Mouse (Mus musculus) c-Kit-positive CD71-positive TER-119-negative erythroid progenitor cells, embryonic 14.5 days (primary cell): ENCODE results near the gene Thra.
A peak's percentile ranks its signal among the peaks of the same experiment; 100 is the strongest.
"Not testable (repeated sequence)": the region's sequence is repeated elsewhere in the genome, so short reads cannot be mapped to it uniquely, and the experiment has no call there.

Source experiments
- DNase-seq: peaks from one replicate; pipeline ENCODE4 v3.0.0-alpha.2; 2013; ENCODE audit warnings: low read depth

Gene Thra

DNA sequence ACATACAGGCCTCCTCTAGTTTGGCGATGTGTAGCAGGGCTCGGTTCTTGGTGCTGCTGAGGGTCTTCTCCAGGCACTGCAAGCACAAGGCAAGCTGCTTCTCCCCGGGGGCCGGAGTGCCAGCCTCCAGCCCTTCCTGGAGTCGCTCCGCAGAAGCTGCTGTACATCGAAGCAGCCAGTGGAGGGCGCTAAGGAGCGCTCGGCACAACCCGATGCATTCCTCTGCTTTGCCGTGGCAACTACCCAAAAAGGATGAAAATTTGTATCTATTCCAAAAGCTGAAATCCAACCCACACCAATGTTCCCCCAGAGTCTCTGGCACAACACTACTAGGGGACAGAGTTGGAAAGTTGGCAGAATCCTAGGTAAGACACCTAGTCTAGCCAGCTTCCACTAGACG, 22.5 kb upstream of the Thra start:
- DNase-seq: no peak

- DNase-seq: no peak
These were observed 19.7 kb upstream of the Thra start for GRCm38 (mm10) chr11:98720756-98721155.

- DNase-seq: no peak
These were observed 18.8 kb upstream of the Thra start for GRCm38 (mm10) chr11:98721458-98722226.

GRCm38 (mm10) chr11:98723098-98723497, 17.3 kb upstream of the Thra start:
- no peak for DNase-seq

DNA sequence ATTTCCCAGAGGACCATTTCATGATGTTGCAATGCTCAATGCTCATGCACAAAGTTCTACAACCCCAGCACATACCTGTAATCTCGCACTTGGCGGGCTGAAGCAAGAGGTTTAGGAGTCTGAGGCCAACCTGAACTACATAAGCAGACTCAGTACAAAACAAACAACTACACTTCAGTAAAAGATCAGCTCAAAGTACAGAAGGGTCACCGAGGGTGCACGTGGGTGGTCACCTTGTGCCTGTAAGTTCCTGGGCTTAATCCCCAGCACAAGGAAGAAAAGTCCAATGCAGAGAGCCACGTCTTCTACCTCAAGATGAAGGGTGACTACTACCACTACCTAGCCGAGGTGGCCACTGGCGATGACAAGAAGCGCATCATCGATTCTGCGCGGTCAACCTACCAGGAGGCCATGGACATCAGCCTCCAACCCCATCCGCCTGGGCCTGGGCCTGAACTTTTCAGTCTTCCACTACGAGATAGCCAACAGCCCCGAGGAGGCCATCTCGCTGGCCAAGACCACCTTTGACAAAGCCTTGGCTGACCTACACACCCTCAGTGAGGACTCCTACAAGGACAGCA, 14.4 kb upstream of the Thra start:
- DNase-seq: no peak

DNA sequence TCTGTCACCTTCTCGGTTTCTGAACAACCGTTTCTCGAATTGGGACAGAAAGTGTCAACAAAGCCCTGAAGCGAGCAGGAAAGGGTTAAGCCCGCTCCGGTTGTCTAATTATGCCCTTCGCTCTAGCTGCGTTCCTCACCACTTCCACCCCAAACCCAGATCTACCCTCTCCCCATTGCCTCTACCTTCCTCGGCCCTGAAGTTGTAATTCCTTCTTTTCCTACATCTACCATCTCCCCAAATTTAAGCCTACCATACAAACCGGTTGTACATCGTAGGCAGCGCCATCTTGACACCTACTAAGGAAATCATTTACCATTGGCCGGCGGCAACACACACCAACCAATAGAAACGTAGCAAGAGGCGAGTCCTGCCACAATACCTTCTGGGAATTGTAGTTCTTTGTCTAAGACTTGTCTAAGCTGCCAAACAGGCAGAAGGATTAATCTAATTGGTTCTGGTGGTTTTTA, 11.3 kb upstream of the Thra start, which contains the start of gene Med24:
Gene Med24 (minus strand): TSS at position 317 of the 470 bp plus-strand sequence.
- peak; percentile 88 for DNase-seq

GRCm38 (mm10) chr11:98730727-98731126, 9.7 kb upstream of the Thra start:
- no peak for DNase-seq

- DNase-seq: no peak
These were observed 9.3 kb upstream of the Thra start for GRCm38 (mm10) chr11:98731134-98731533.

- no peak for DNase-seq
These were observed 6.4 kb upstream of the Thra start for GRCm38 (mm10) chr11:98734020-98734419.

DNA sequence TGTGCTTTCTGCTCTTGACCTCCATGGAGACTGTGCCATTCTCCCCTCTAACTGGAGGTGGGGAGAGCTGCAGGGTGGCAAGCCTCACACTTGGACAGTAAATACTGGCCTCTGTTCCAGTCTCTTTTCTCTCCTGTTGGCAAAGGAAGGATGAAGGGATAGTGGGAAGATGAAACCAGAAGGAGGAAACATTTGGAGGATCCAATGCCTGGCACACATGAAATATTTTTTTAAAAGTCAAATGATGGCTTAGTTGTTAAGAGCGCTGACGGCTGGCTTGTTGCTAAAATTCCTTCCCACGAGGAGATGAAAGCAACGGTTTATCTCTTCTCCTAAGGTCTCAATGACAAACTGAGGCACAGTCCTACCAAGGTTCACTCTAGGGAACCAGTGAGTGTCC, 5.3 kb upstream of the Thra start:
- DNase-seq: no peak

DNA sequence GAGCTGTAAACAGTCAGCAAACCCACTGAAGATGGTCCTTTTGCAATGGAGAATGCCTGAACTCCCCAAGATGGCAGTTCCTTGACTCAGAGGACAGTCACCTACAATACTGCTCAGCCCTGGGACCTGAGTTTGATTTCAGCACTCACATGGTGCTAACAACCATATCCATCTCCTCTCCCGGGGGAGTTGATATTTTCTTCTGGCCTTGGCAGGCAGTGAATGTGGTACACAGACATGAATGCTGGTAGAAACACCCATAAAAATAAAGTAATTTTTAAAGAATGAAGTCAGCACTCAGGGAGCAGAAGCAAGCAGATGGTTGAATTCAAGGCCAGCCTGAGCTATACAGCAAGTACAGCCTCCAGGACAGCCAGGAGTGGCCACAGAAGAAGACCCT, 4.3 kb upstream of the Thra start:
- no peak for DNase-seq

GRCm38 (mm10) chr11:98737220-98737619, 3.2 kb upstream of the Thra start:
- DNase-seq: not testable (repeated sequence)

GRCm38 (mm10) chr11:98738428-98738911, 2.0 kb upstream of the Thra start:
- DNase-seq: no peak

DNA sequence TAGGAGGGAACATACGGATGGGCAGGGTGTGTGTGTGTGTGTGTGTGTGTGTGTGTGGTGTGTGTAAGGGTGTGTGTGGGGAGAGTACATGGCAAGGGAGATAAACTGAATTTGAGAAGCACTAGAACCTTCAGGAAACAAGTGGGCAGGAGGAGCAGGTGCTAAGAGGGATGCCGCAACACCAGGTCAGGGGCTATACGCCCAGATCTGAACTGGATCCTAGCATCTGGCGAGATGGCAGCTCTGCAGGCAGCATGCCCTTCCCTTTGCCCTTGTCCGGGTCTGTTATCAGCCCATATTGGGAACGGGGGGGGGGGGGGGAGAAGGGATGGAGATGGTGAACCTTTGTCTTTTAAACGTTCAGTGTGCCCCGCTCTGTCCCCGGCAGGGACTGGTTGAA, 1.5 kb upstream of the Thra start:
- no peak for DNase-seq

DNA sequence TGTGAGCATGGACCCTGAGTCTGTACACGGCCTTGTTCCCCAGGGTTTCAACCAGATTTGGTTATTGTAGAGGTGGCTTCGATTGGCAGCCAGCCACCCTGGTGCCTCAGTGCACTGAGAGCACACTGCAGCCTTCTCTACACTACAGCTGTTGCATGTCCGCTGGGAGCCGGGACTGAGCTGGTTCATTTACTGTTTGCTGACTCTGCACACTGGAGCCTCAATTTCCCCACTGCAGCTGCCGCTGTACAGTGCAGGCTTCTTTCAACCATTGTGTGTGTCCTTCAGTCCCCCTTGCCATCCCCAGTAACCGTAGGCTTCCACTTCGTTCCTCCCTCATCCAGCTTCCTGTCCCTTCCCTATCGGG, 429 bp upstream of the Thra start:
- DNase-seq: no peak

GRCm38 (mm10) chr11:98741051-98741620, 698 bp downstream of the Thra start:
- no peak for DNase-seq

DNA sequence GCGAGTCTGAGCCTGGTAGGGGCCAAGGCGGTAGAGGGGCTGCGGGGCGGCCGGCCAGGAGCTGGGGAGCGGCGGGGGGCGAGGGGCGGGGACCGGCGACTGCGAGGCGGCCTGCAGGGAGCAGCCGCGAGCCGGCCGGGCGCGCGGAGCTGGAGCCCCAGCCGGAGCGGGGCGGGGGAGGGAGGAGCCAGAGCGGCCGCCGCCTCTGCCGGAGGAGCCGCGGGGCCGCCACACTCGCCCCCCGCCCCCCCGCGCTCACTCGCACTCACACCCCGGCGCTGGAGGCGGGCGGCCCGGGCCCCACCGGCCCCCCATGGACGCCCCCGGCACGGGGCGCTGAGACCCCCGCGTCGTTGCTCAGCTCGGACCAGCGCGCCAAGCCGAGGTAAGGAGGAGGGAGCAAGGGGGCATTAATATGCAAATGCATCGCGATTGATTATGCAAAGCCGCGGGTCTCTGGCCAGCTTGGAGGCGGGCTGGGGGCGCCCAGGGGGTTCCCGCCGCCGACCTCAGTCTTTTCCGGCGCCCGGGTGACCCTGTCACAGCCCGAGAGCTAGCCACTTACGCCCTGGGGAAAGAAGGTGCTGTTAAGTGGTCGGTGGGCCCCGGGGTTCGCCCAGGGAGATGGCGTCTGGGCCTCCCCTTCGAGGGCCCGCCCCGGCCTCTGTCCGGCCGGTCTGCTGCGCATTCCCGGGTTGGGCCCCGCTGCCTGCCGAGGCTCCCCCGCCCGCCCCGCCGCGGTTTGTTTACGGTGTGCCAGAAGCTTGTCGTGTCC, 1.4 kb downstream of the Thra start:
- no peak for DNase-seq

GRCm38 (mm10) chr11:98742397-98743291, 2.2 kb downstream of the Thra start:
- no peak for DNase-seq

DNA sequence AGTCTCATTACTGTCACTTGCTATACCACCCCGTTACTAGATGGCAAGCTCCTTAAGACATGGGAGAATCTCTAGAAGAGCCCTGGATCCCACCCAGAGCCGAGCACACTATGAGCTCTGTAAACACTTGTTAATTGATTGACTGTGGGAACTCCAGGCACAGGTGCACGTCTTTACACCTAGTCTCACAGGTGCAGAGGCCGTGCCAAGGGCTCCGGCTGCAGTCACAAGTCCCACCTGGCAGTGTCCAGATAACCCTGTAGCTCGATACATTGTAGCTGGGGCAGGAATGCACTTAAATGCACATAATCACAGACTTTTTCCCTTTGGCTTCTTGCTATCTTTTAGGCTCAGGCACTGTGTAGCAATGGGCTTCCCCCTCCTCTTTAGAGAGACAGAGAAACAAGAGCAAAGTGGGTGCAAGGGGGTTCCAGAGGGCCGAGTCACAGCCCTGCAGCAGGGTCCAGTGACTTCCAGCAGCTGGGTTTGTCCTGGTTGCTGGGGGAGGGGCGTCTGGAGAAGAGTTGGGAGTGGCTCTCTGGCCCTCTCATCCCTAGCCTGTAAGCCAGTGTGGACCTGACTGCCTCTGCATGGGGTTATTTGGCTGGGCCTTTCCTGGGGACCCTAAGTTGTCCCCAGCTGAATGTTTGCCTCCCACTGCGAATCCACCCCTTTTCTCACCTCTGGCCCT, 3.4 kb downstream of the Thra start:
- DNase-seq: no peak

DNA sequence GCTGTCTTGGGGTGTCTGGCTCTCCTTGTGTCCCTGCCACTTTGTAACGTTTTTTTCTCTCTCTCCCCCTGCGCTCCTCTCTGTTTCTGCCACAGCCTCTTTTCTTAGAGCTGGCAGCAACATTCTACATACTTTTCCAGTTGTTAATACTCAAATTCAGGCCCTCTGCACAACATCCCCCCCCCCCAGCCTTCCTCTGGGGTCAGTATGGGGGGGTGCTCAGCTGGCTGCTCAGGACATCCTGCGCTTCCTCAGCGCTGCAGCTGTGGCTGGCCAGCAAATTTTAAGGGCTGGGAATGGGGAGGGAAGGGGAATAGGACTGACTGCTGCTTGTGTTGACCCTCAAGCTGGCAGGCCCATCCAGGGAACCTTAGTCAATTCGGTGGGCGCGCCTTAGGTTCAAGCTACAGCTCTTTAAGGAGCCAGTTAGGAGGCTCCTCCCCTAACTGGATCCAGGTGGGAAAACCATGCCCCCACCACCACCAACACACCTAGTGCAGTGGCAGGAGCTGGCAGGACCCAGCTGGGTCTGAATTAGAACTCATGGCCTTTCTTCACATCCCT, 4.1 kb downstream of the Thra start:
- DNase-seq: no peak
